Mouse (Mus musculus) embryo, embryonic 9.5 days (tissue): ENCODE measurements around the gene Gpr108.
"Not testable (repeated sequence)": the region's sequence is repeated elsewhere in the genome, so short reads cannot be mapped to it uniquely, and the experiment has no call there.

ENCODE experiments used
- DNase-seq: peaks from one replicate; pipeline ENCODE4 v3.0.0-alpha.2; 2017; ENCODE audit errors: extremely low spot score

Gpr108 gene

GRCm38 (mm10) chr17:57248201-57248699 lies at the start of gene Gpr108:
TSS of gene Gpr108 (minus strand) at chr17:57248446.
- peak; percentile 85 for DNase-seq

GRCm38 (mm10) chr17:57297040-57297439 lies 48.8 kb upstream of the Gpr108 start:
- DNase-seq = no peak

GRCm38 (mm10) chr17:57295935-57296334 lies 47.7 kb upstream of the Gpr108 start:
- no peak for DNase-seq

- no peak for DNase-seq
These were observed 44.7 kb upstream of the Gpr108 start for GRCm38 (mm10) chr17:57292968-57293367.

GRCm38 (mm10) chr17:57292302-57292701 lies 44.1 kb upstream of the Gpr108 start:
- no peak for DNase-seq

- DNase-seq = no peak
These were observed 42.4 kb upstream of the Gpr108 start for GRCm38 (mm10) chr17:57290671-57291055.

- peak; percentile 10 for DNase-seq
These were observed 41.9 kb upstream of the Gpr108 start for GRCm38 (mm10) chr17:57290001-57290670.

GRCm38 (mm10) chr17:57289252-57289651 lies 41.0 kb upstream of the Gpr108 start:
- no peak for DNase-seq

GRCm38 (mm10) chr17:57286718-57287355 lies 38.6 kb upstream of the Gpr108 start:
- no peak for DNase-seq

GRCm38 (mm10) chr17:57285077-57285476 lies 36.8 kb upstream of the Gpr108 start:
- no peak for DNase-seq

- no peak for DNase-seq
These were observed 35.7 kb upstream of the Gpr108 start for GRCm38 (mm10) chr17:57283906-57284305.

- DNase-seq = no peak
These were observed 32.2 kb upstream of the Gpr108 start for GRCm38 (mm10) chr17:57280411-57280810.

GRCm38 (mm10) chr17:57279591-57280224 lies 31.5 kb upstream of the Gpr108 start:
- DNase-seq = no peak

- no peak for DNase-seq
These were observed 30.8 kb upstream of the Gpr108 start, which contains the start of gene Vav1 for GRCm38 (mm10) chr17:57278943-57279590. TSS of gene Vav1 (plus strand) at chr17:57279100.

GRCm38 (mm10) chr17:57278537-57278936 lies 30.3 kb upstream of the Gpr108 start:
- DNase-seq = no peak

GRCm38 (mm10) chr17:57277598-57278261 lies 29.5 kb upstream of the Gpr108 start:
- DNase-seq = not testable (repeated sequence)

GRCm38 (mm10) chr17:57276634-57277121 lies 28.4 kb upstream of the Gpr108 start:
- DNase-seq = peak; percentile 71

GRCm38 (mm10) chr17:57275997-57276351 lies 27.7 kb upstream of the Gpr108 start:
- no peak for DNase-seq

GRCm38 (mm10) chr17:57275111-57275996 lies 27.1 kb upstream of the Gpr108 start:
- DNase-seq = peak; percentile 77

- DNase-seq = peak; percentile 7
These were observed 26.4 kb upstream of the Gpr108 start for GRCm38 (mm10) chr17:57274686-57275085.

- DNase-seq = no peak
These were observed 25.6 kb upstream of the Gpr108 start for GRCm38 (mm10) chr17:57273846-57274245.
